Mouse (Mus musculus) myocyte (in vitro differentiated cells): ENCODE measurements around the gene Vps13a.

ENCODE experiments used
- CEBPB ChIP-seq: IDR thresholded peaks from 2 replicates; pipeline ENCODE4 v1.6.1; 2011; ENCODE audit warnings: mild to moderate bottlenecking, moderate library complexity; ENCODE audit not compliant: poor library complexity, insufficient read depth, severe bottlenecking
- E2F4 ChIP-seq: IDR thresholded peaks from one replicate; pipeline ENCODE4 v1.6.1; 2011; ENCODE audit warnings: mild to moderate bottlenecking, control low read depth, moderate library complexity; ENCODE audit not compliant: insufficient read depth
- MAX ChIP-seq: IDR thresholded peaks from one replicate; pipeline ENCODE4 v1.6.1; 2011; ENCODE audit warnings: low read depth, mild to moderate bottlenecking, control low read depth
- MYOG ChIP-seq, 3 experiments: IDR thresholded peaks; one replicate each; pipeline ENCODE4 v1.6.1; 2011; ENCODE audit warnings: control low read depth in 2 of 3, low read depth in 2 of 3, mild to moderate bottlenecking in 2 of 3; ENCODE audit not compliant: insufficient read length in 2 of 3, control insufficient read depth in 1 of 3, insufficient read depth in 1 of 3
- POLR2A ChIP-seq: IDR thresholded peaks from one replicate; pipeline ENCODE4 v1.6.1; 2011; ENCODE audit warnings: low read depth, mild to moderate bottlenecking, control low read depth, moderate library complexity; ENCODE audit not compliant: insufficient read length
- USF1 ChIP-seq: IDR thresholded peaks from one replicate; pipeline ENCODE4 v1.6.1; 2011; ENCODE audit warnings: low read depth, mild to moderate bottlenecking, control low read depth, moderate library complexity

DNA sequence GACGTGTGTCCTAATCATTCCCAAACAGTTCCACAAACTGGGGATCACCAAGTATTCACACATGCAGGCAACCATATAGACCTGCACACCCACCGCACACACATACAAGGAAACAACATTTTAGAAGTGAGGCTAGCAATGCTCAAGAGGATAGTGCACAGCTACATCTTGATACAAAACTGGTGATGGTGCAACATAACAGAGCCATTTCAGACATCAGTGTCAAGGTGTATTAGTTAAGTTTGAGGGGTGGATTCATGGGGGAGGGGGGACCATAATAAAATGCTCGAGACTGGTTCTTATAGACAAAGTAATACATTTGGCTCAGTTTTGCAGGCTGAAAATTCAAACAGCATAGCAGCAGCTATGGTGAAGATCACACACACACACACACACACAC, 2.8 kb downstream of the Vps13a start:
- no peak for TF ChIP-seq POLR2A
- TF ChIP-seq USF1, result no peak
- no peak for TF ChIP-seq MAX
- TF ChIP-seq CEBPB, result no peak
- no peak for TF ChIP-seq E2F4
- TF ChIP-seq MYOG (IDR thresholded peaks at IDR 0.05; ENCODE audit: control insufficient read depth in 1 of 3, insufficient read depth in 1 of 3, insufficient read length in 2 of 3, low read depth in 2 of 3), result no peak
